Mouse (Mus musculus) stomach, embryonic 16.5 days (tissue): ENCODE measurements around the gene Rnf220. TPM values are rescaled to one million over a fixed set of nuclear protein-coding genes. Genes with fewer than 3 reads are reported as not detected.

Experiments
- ATAC-seq: fragments of 200-750 bp; cut with Nextera tagmentation; 2 replicates; pipeline ENCODE4 v1.8.0; 2017; ENCODE audit warnings: moderate number of reproducible peaks, moderate TSS enrichment; ENCODE audit not compliant: insufficient read depth, low FRiP score
- H3K27ac ChIP-seq: fragments of 300-500 bp; sonication (generic); 2 replicates; pipeline ENCODE4 v1.5.1; 2014; ENCODE audit warnings: low read length
- H3K27me3 ChIP-seq: fragments of 300-500 bp; sonication (generic); 2 replicates; pipeline ENCODE4 v1.6.1; 2014; ENCODE audit warnings: low read length, control low read depth, mixed read lengths; ENCODE audit not compliant: control insufficient read depth, insufficient read depth
- H3K36me3 ChIP-seq: fragments of 300-500 bp; sonication (generic); 2 replicates; pipeline ENCODE4 v1.6.1; 2014; ENCODE audit warnings: low read length; ENCODE audit not compliant: control insufficient read depth, insufficient read depth
- H3K4me1 ChIP-seq: fragments of 300-500 bp; sonication (generic); 2 replicates; pipeline ENCODE4 v1.6.1; 2014; ENCODE audit warnings: low read length, control low read depth, mixed read lengths; ENCODE audit not compliant: control insufficient read depth, insufficient read depth
- H3K4me2 ChIP-seq: fragments of 300-500 bp; sonication (generic); 2 replicates; pipeline ENCODE4 v1.6.1; 2014; ENCODE audit warnings: low read depth, low read length, mixed read lengths
- H3K4me3 ChIP-seq: fragments of 300-500 bp; sonication (generic); replicated peaks from 2 replicates; pipeline ENCODE4 v1.5.1; 2014; ENCODE audit warnings: mild to moderate bottlenecking, low read length
- H3K9ac ChIP-seq: fragments of 300-500 bp; sonication (generic); 2 replicates; pipeline ENCODE4 v1.6.1; 2014; ENCODE audit warnings: low read length
- H3K9me3 ChIP-seq: fragments of 300-500 bp; sonication (generic); replicated peaks from 2 replicates; pipeline ENCODE4 v1.6.1; 2016; ENCODE audit warnings: low read length, control low read depth; ENCODE audit not compliant: control insufficient read depth
- WGBS: fragments of 180-500 bp; shearing (Covaris S2); extraction: QIAGEN DNeasy Blood & Tissue Kit; methylation state at CpG from one replicate; pipeline ENCODE4 v1.1.7; 2014; 5-methylcytosine and 5-hydroxymethylcytosine counted together
- polyA plus RNA-seq: library from polyadenylated mRNA; unstranded; fragments of >200 nt; fragmentation: Nextera tagmentation; extraction: Ambion mirVana; gene quantifications from 2 replicates; pipeline ENCODE4 v1.2.1, GENCODE M21; 2015

Gene Rnf220
- 46.5 and 50.1 TPM in 2 replicates for polyA plus RNA-seq

- ATAC-seq = peak; percentile 80
- Histone ChIP-seq H3K4me2 (peak within 1 kb of the TSS; percentile 93), H3K27me3 (peaks cover 43% of the 10 kb centered on the region), H3K36me3 (no peaks in the 10 kb centered on the region), H3K4me1 (peaks cover 23% of the 10 kb centered on the region), H3K9me3 (peaks cover 1% of the 10 kb centered on the region; the same call in 1 of the 2 replicates), H3K9ac (peak within 1 kb of the TSS; percentile 47), H3K27ac (no peak within 1 kb of the TSS), H3K4me3 (peak within 1 kb of the TSS; percentile 50)
- under 1% methylated on average over 42 of the region's 42 CpGs for WGBS
Measured at GRCm38 (mm10) chr4:117496482-117497165, at the start of gene Rnf220. TSS of gene Rnf220 (minus strand) at chr4:117497052.

- Histone ChIP-seq H3K4me2 (no peak overlapping the region), H3K27ac (no peak overlapping the region), H3K4me3 (no peak overlapping the region), H3K4me1 (peaks cover 13% of the 10 kb centered on the region), H3K9me3 (no peaks in the 10 kb centered on the region), H3K36me3 (no peaks in the 10 kb centered on the region), H3K27me3 (no peaks in the 10 kb centered on the region), H3K9ac (no peak overlapping the region)
- no peak for ATAC-seq
- 83% methylated on average over 6 of the region's 6 CpGs for WGBS
Measured at GRCm38 (mm10) chr4:117546616-117547015, 49.8 kb upstream of the Rnf220 start.

GRCm38 (mm10) chr4:117545448-117545847 is 48.6 kb upstream of the Rnf220 start:
- H3K9me3 ChIP-seq = no peaks in the 10 kb centered on the region
- H3K27ac ChIP-seq = no peak overlapping the region
- H3K27me3 ChIP-seq = no peaks in the 10 kb centered on the region
- no peak overlapping the region for H3K4me3 ChIP-seq
- WGBS = 85% methylated on average over 3 of the region's 3 CpGs
- no peaks in the 10 kb centered on the region for H3K36me3 ChIP-seq
- H3K4me1 ChIP-seq = 0 out of 2 replicates have a peak, but pooled peaks cover 4% of the 10 kb centered on the region
- H3K4me2 ChIP-seq = no peak overlapping the region
- H3K9ac ChIP-seq = no peak overlapping the region
- ATAC-seq = no peak

- 68% methylated on average over 5 of the region's 5 CpGs for WGBS
- no peaks in the 10 kb centered on the region for H3K9me3 ChIP-seq
Measured at GRCm38 (mm10) chr4:117540571-117540970, 43.7 kb upstream of the Rnf220 start.

GRCm38 (mm10) chr4:117539329-117539980 is 42.6 kb upstream of the Rnf220 start:
- no peak overlapping the region for H3K9ac ChIP-seq
- H3K27me3 ChIP-seq = no peaks in the 10 kb centered on the region
- no peak overlapping the region for H3K27ac ChIP-seq
- no peak overlapping the region for H3K4me2 ChIP-seq
- H3K36me3 ChIP-seq = no peaks in the 10 kb centered on the region
- H3K9me3 ChIP-seq = no peaks in the 10 kb centered on the region
- no peaks in the 10 kb centered on the region for H3K4me1 ChIP-seq
- no peak for ATAC-seq
- no peak overlapping the region for H3K4me3 ChIP-seq
- 73% methylated on average over 8 of the region's 8 CpGs for WGBS

More at GRCm38 (mm10) chr4:117540571-117540970, 43.7 kb upstream of the Rnf220 start:
- H3K4me3 ChIP-seq = no peak overlapping the region
- no peaks in the 10 kb centered on the region for H3K4me1 ChIP-seq
- ATAC-seq = no peak
- no peak overlapping the region for H3K9ac ChIP-seq
- H3K27ac ChIP-seq = no peak overlapping the region
- H3K36me3 ChIP-seq = no peaks in the 10 kb centered on the region
- no peaks in the 10 kb centered on the region for H3K27me3 ChIP-seq
- H3K4me2 ChIP-seq = no peak overlapping the region

- ATAC-seq = no peak
- 80% methylated on average over 7 of the region's 7 CpGs for WGBS
- Histone ChIP-seq H3K36me3 (no peaks in the 10 kb centered on the region), H3K9me3 (no peaks in the 10 kb centered on the region), H3K4me2 (no peak overlapping the region), H3K27me3 (no peaks in the 10 kb centered on the region), H3K9ac (no peak overlapping the region), H3K4me3 (no peak overlapping the region), H3K27ac (no peak overlapping the region), H3K4me1 (no peaks in the 10 kb centered on the region)
Measured at GRCm38 (mm10) chr4:117537002-117537401, 40.1 kb upstream of the Rnf220 start.

- WGBS = 47% methylated on average over 9 of the region's 9 CpGs
- Histone ChIP-seq H3K9me3 (no peaks in the 10 kb centered on the region), H3K27ac (no peak overlapping the region), H3K36me3 (no peaks in the 10 kb centered on the region), H3K9ac (no peak overlapping the region), H3K4me3 (no peak overlapping the region), H3K27me3 (no peaks in the 10 kb centered on the region), H3K4me2 (no peak overlapping the region), H3K4me1 (no peaks in the 10 kb centered on the region)
- ATAC-seq = no peak
Measured at GRCm38 (mm10) chr4:117535496-117536200, 38.8 kb upstream of the Rnf220 start.

- no peaks in the 10 kb centered on the region for H3K4me1 ChIP-seq
- H3K27me3 ChIP-seq = no peaks in the 10 kb centered on the region
- no peaks in the 10 kb centered on the region for H3K9me3 ChIP-seq
- H3K4me3 ChIP-seq = no peak overlapping the region
- no peak overlapping the region for H3K9ac ChIP-seq
- ATAC-seq = no peak
- 82% methylated on average over 4 of the region's 4 CpGs for WGBS
- H3K4me2 ChIP-seq = no peak overlapping the region
- no peak overlapping the region for H3K27ac ChIP-seq
- no peaks in the 10 kb centered on the region for H3K36me3 ChIP-seq
Measured at GRCm38 (mm10) chr4:117529843-117530242, 33.0 kb upstream of the Rnf220 start.

GRCm38 (mm10) chr4:117527952-117528351 is 31.1 kb upstream of the Rnf220 start:
- H3K27me3 ChIP-seq = no peaks in the 10 kb centered on the region
- H3K9ac ChIP-seq = no peak overlapping the region
- WGBS = 7% methylated on average over 1 of the region's 1 CpGs
- H3K9me3 ChIP-seq = no peaks in the 10 kb centered on the region
- no peak overlapping the region for H3K4me2 ChIP-seq
- H3K36me3 ChIP-seq = no peaks in the 10 kb centered on the region
- ATAC-seq = 0 out of 2 replicates have a peak, but pooled peaks have one; percentile 21
- H3K4me1 ChIP-seq = no peaks in the 10 kb centered on the region
- no peak overlapping the region for H3K27ac ChIP-seq
- no peak overlapping the region for H3K4me3 ChIP-seq
